Mouse (Mus musculus) layer of hippocampus, postnatal 10 days (tissue): ENCODE results near the gene Gm28038. TPM values are rescaled to one million over a fixed set of nuclear protein-coding genes. Genes with fewer than 3 reads are reported as not detected.

Experiments used
- DNase-seq, 2 experiments: peaks; one replicate each; pipeline ENCODE4 v3.0.0; 2021; ENCODE audit warnings: low spot score in 2 of 2
- total RNA-seq, 2 experiments: library from RNA; stranded (reverse); gene quantifications; 2 replicates each; pipeline ENCODE4 v1.2.3; 2021

Gm28038 gene
- total RNA-seq, 2 experiments from 2014 or later: not detected

- no peak for DNase-seq
Measured at GRCm38 (mm10) chr2:30285004-30285403, 4.2 kb downstream of the Gm28038 start.

- DNase-seq: no peak
Measured at GRCm38 (mm10) chr2:30285416-30286181, 4.8 kb downstream of the Gm28038 start.

GRCm38 (mm10) chr2:30286192-30287026 lies 5.6 kb downstream of the Gm28038 start, which contains the start of the genes Dolk and Nup188:
Gene Dolk, minus strand, starts transcription at chr2:30286334.
Gene Nup188, plus strand, starts transcription at chr2:30286397.
- peak; percentile 97 to 99 for DNase-seq

DNA sequence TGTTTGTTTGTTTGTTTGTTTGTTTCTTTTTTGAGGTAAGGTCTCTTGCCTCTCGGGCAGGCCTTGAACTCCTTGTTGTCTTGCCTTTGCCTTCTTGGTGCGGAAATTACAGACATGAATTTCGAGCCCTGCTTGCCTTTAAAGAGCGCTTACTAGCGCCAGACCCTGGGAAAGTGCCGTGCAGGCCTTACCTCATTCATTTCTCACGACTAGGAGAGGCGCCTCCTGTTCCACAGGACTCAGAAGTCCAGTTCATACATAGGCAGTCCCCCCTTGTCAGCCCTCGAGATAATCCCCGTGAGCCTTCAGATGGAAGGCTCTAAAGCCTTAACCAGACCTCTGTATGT lies 6.2 kb downstream of the Gm28038 start:
- no peak for DNase-seq

DNA sequence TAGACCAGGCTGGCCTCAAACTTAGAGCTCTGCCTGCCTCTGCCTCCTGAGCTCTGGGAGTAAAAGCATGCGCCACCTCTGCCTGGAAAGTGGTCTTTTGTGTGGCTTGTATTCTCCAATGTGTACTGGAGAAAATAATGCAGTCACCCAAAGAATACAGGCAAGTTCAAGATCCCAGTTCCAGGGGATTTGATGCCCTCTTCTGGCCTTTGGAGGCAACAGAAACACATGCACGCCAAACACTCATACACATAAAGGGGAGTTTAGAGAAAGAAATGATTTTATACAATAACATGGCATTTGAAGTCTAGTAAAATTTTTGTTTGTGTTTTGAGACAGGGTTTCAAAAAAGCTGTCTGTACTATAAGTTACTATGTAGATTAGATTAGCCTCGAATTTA lies 18.7 kb downstream of the Gm28038 start:
- DNase-seq: no peak

GRCm38 (mm10) chr2:30299966-30300365 lies 19.1 kb downstream of the Gm28038 start:
- no peak for DNase-seq

- DNase-seq: no peak
Measured at GRCm38 (mm10) chr2:30306087-30306486, 25.2 kb downstream of the Gm28038 start.

GRCm38 (mm10) chr2:30309351-30309750 lies 28.5 kb downstream of the Gm28038 start:
- DNase-seq: no peak

DNA sequence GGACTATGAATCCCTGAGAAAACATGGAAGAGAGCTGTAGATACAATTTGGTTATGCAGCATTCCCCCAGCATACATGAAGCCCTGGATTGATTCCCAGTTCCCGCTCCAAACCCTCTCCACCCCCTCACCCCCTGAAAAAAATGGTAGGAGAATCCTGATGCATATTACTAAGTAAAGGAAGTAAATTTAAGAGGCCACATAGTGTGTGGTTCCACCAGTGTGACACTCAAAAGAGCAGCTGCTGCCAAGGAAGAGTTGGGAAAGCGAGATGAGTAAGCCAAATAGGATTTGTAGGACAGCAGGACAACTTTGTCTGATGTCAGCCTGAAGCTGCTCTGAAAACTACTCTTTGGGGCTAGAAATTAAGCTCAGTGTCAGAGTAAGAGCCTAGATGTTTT lies 30.6 kb downstream of the Gm28038 start:
- no peak for DNase-seq

DNA sequence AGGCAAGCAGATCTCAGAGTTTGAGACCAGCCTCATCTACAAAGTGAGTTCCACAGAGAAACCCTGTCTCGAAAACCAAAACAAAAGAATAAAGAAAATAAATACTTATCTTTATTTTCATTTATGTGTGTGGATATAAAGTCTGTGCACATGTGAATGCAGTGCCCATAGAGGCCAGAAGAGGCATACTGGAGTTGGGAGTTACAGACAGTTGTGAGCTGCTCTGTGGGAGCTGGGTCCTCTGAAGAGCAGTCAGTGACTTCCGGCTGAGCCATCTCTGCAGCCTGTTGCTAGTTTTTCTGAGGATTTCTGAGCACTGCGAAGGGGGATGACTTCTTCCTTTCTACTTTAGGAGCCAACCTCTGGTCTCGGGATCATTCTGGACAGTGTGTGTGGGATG lies 35.3 kb downstream of the Gm28038 start:
- no peak for DNase-seq

DNA sequence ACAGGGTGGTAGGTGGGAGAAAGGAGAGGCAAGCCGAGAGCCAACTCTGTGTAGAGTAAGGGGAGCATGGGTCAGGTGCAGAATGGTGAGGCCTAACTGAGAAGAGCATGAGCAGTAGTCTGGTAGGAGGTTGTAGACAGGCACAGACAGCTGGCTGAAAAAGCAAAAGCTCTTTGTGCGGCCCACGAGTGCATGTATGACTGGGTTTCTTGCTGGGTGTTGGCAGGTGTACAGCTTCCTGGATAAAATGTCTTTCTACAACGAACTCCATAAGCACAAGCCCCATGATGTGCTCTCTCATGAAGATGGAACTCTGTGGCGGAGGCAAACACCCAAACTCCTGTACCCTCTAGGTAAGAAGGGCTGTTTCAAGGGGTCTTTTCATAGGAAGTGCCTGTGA lies 36.1 kb downstream of the Gm28038 start:
- no peak for DNase-seq

- no peak for DNase-seq
Measured at GRCm38 (mm10) chr2:30319260-30319659, 38.4 kb downstream of the Gm28038 start.

DNA sequence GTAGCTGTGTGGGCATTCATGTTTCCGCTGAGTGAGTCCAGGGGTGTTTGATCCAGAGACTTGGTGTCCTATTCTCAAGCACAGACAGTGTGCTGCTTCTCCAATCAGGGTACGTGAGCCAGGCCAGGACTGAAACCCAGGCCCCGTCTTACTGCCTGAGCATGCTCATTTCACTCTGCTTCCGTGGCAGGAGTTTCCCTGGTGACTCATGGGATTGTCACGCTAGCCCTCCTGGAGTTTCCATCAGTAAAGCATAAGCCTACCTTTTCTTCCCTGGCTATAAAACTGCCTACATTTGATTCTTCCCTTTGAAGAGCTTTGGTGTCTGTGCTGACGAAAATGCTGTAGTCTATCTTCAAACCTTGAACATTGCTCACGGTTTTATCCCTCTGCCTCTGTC lies 42.3 kb downstream of the Gm28038 start:
- no peak for DNase-seq

GRCm38 (mm10) chr2:30325296-30325695 lies 44.5 kb downstream of the Gm28038 start:
- DNase-seq: no peak

DNA sequence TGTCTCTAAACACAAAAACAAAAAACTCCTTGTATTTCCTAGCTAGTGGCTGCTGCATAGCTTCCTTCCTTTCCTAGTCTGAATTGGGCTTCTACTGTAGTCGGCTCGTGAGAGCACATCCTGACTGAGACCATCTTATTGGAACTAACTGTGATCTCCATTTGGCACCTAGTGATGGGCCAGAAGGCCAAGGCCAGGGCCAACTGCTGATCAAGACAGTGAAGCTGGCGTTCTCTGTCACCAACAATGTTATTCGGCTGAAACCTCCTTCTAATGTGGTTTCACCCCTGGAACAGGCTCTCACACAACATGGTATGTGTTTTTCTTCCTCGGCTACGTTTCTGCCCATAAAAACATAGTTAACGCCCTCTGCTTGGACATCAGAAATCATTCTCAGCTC lies 46.4 kb downstream of the Gm28038 start:
- DNase-seq: no peak

GRCm38 (mm10) chr2:30328791-30329190 lies 47.9 kb downstream of the Gm28038 start:
- DNase-seq: no peak

DNA sequence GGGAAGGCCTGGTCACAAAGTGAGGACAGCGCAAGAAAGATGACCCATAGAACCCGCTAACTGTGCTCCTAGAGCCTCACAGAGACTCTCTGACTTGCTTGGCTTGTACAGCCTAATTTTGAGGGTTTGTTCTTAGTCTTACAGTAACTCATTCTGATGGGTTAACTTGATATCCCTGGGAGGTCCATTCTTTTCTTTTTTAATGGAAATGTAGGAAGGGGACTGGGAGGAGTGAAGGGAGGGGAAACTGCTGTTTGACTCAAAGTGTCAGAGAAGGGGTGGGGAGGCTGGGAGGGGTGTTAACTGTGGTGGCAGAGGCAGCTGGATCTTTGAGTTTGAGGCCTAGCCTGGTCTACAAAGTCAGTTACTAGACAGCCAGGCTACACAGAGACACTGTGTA lies 54.5 kb downstream of the Gm28038 start:
- DNase-seq: no peak

DNA sequence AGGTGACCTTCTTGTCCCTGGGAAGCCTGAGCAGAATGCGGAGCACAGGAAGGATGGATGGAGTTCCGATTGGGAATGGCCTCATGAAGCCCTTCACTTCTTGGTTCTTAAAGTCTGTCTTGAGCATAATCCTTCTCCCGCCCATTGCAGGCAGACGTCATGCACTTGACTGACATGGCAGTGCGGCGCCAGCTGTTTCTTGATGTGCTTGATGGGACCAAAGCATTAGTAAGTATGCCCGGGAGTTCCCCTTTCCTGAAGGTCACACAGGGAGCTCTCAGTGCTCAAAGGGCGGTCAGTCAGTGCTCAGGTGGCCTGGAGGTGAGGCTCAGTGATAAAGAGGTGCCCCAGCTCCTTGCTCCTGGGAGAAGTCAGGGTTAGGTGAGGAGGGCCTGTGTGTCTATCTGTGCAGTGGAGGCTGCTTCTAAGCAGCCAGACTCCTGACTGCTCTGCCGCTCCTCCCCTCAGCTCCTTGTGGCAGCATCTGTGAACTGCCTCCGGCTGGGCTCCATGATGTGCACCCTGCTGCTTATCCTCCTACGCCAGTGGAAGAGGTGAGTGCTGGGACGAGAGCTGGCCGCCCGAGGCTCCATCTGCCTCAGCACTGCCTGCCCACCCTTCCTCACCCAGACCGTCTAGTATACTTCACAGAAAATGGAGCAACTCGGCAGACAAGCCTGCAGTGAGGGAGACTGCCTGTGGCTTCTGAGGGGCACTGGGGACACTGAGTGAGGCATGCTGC lies 55.5 kb downstream of the Gm28038 start:
- DNase-seq: no peak

DNA sequence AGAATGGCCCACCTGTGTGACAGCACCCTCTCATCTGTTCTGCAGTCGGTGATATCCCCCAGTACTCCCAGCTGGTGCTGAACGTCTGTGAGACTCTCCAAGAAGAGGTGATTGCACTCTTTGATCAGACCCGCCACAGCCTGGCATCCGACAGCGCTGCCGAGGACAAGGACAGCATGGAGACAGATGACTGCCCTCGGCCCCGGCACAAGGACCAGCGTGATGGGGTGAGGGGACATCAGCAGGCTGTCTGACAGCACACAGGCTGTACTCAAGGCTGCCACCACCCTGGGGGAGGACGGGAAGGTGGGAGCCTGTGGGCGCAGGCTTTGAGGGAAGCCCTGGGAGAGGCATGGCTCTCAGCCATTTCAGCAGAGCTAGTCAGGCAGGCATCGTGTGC lies 56.3 kb downstream of the Gm28038 start:
- no peak for DNase-seq

DNA sequence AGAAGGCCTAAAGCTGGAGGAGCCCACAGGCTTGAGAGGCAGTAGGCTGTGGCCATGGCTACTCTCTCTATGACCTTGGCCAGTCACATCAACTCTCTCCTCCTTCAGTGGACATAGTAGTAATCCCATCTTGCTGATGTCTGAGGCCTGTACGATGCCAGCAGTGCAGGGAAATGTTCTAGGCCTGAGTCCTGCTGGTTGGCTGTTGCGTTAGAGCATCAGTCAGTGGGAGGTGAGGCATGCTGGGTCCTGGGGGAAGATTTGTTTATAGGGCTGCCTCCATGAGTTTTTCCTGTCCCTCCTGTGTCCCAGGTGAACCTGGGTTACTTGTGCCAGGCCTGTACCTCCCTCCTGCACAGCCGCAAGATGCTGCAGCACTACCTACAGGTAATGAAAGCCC lies 61.2 kb downstream of the Gm28038 start:
- peak in 1 of 2 experiments; percentile 14 for DNase-seq

GRCm38 (mm10) chr2:30342544-30342943 lies 61.7 kb downstream of the Gm28038 start:
- DNase-seq: peak in 1 of 2 experiments; percentile 17
